Mouse (Mus musculus) kidney, adult 2 months (tissue): ENCODE results near the gene Fndc5.

Source experiments
- CTCF ChIP-seq: fragments of 200-500 bp; conservative IDR thresholded peaks from 2 replicates; pipeline ENCODE4 v1.5.1; 2011; ENCODE audit warnings: low read depth, mild to moderate bottlenecking, control low read depth, low read length, moderate library complexity, mixed read lengths; ENCODE audit not compliant: insufficient read depth, insufficient read length
- POLR2A ChIP-seq: fragments of 200-500 bp; IDR thresholded peaks from one replicate; pipeline ENCODE4 v1.6.1; 2011; ENCODE audit warnings: low read depth, low read length, control low read depth

GRCm38 (mm10) chr4:129097006-129097405, 39.8 kb upstream of the Fndc5 start:
- TF ChIP-seq CTCF: no peak
- no peak for TF ChIP-seq POLR2A
